Mouse (Mus musculus): Measurements from ENCODE around the gene Rnf144a. TPM values are rescaled to one million over a fixed set of nuclear protein-coding genes. Genes with fewer than 3 reads are reported as not detected.

The Rnf144a gene
- total and polyA plus RNA-seq, 3 experiments: not detected

- no peak overlapping the region for H3K27ac ChIP-seq (ENCODE audit: control insufficient read depth, low read depth, low read length)
- no peaks in the 10 kb centered on the region for H3K79me2 ChIP-seq (ENCODE audit: control insufficient read depth, insufficient read depth, low read length, poor library complexity)
- no peaks in the 10 kb centered on the region for H3K27me3 ChIP-seq (ENCODE audit: control insufficient read depth in 1 of 2, insufficient read depth in 2 of 2, low read length in 2 of 2)
- TF ChIP-seq MAZ (IDR thresholded peaks at IDR 0.05; ENCODE audit: low read depth, low read length) (no peak), JUND (IDR thresholded peaks at IDR 0.05; ENCODE audit: low read depth, low read length) (no peak)
- H3K36me3 ChIP-seq (ENCODE audit: control insufficient read depth in 1 of 2, insufficient read depth in 2 of 2, low read length in 2 of 2): no peaks in the 10 kb centered on the region
- DNase-seq (ENCODE audit: low read depth, low spot score): no peak
- H3K4me1 ChIP-seq (ENCODE audit: control insufficient read depth in 1 of 2, insufficient read depth in 2 of 2, low read length in 2 of 2): no peaks in the 10 kb centered on the region
- no peak overlapping the region for H3K9ac ChIP-seq (ENCODE audit: control insufficient read depth, low read depth, low read length, poor library complexity, severe bottlenecking)
- no peaks in the 10 kb centered on the region for H3K9me3 ChIP-seq (replicated peaks; ENCODE audit: insufficient read depth, low read length)
- no peak overlapping the region for H3K4me3 ChIP-seq (ENCODE audit: control insufficient read depth in 1 of 2, insufficient read depth in 1 of 2, low read depth in 2 of 2, low read length in 2 of 2)
These were observed 23.9 kb downstream of the Rnf144a start for GRCm38 (mm10) chr12:26391162-26391561.

GRCm38 (mm10) chr12:26387523-26387922, 27.5 kb downstream of the Rnf144a start:
- no peak for TF ChIP-seq GATA1 (IDR thresholded peaks at IDR 0.05; ENCODE audit: low read depth, low read length)
- no peak for TF ChIP-seq ZKSCAN1 (IDR thresholded peaks at IDR 0.05; ENCODE audit: low read depth, low read length)
- TF ChIP-seq MXI1 (IDR thresholded peaks at IDR 0.05; ENCODE audit: low read depth, low read length): no peak
- no peak for TF ChIP-seq CHD2 (IDR thresholded peaks at IDR 0.05; ENCODE audit: low read length)
- no peak for TF ChIP-seq ZMIZ1 (IDR thresholded peaks at IDR 0.05; ENCODE audit: low read depth, low read length)
- H3K79me2 ChIP-seq (ENCODE audit: control insufficient read depth, insufficient read depth, low read length, poor library complexity): no peaks in the 10 kb centered on the region

GRCm38 (mm10) chr12:26386947-26387346, 28.1 kb downstream of the Rnf144a start:
- Histone ChIP-seq H3K4me3 (ENCODE audit: control insufficient read depth in 1 of 2, insufficient read depth in 1 of 2, low read depth in 2 of 2, low read length in 2 of 2) (no peak overlapping the region), H3K27ac (ENCODE audit: control insufficient read depth, low read depth, low read length) (no peak overlapping the region), H3K4me1 (ENCODE audit: control insufficient read depth in 1 of 2, insufficient read depth in 2 of 2, low read length in 2 of 2) (no peaks in the 10 kb centered on the region), H3K9me3 (replicated peaks; ENCODE audit: insufficient read depth, low read length) (no peaks in the 10 kb centered on the region), H3K36me3 (ENCODE audit: control insufficient read depth in 1 of 2, insufficient read depth in 2 of 2, low read length in 2 of 2) (no peaks in the 10 kb centered on the region), H3K9ac (ENCODE audit: control insufficient read depth, low read depth, low read length, poor library complexity, severe bottlenecking) (no peak overlapping the region), H3K79me2 (ENCODE audit: control insufficient read depth, insufficient read depth, low read length, poor library complexity) (no peaks in the 10 kb centered on the region), H3K27me3 (ENCODE audit: control insufficient read depth in 1 of 2, insufficient read depth in 2 of 2, low read length in 2 of 2) (no peaks in the 10 kb centered on the region)
- no peak for DNase-seq (ENCODE audit: low read depth, low spot score)
- TF ChIP-seq POLR2AphosphoS5 (IDR thresholded peaks at IDR 0.05; ENCODE audit: borderline replicate concordance, low read depth, low read length) (no peak), MXI1 (IDR thresholded peaks at IDR 0.05; ENCODE audit: low read depth, low read length) (no peak), MAFK (IDR thresholded peaks at IDR 0.05; ENCODE audit: borderline replicate concordance, low read depth, low read length) (no peak), KAT2A (conservative IDR thresholded peaks at IDR 0.05; ENCODE audit: low read depth, low read length) (no peak), CTCF (IDR thresholded peaks at IDR 0.05 in 2 of 3, conservative IDR thresholded peaks at IDR 0.05 in 1 of 3; ENCODE audit: control insufficient read depth in 1 of 3, insufficient read depth in 1 of 3, low read depth in 2 of 3, low read length in 3 of 3, poor library complexity in 1 of 3, severe bottlenecking in 1 of 3) (no peak), ETS1 (IDR thresholded peaks at IDR 0.05; ENCODE audit: low read depth, low read length) (no peak), MAX (IDR thresholded peaks at IDR 0.05; ENCODE audit: low read length) (no peak), ZKSCAN1 (IDR thresholded peaks at IDR 0.05; ENCODE audit: low read depth, low read length) (no peak), MYB (IDR thresholded peaks at IDR 0.05; ENCODE audit: low read depth, low read length) (no peak), POLR2AphosphoS2 (IDR thresholded peaks at IDR 0.05; ENCODE audit: low read length) (no peak), JUND (IDR thresholded peaks at IDR 0.05; ENCODE audit: low read depth, low read length) (no peak), USF1 (IDR thresholded peaks at IDR 0.05; ENCODE audit: low read depth, low read length) (no peak)

More at GRCm38 (mm10) chr12:26387523-26387922, 27.5 kb downstream of the Rnf144a start:
- Histone ChIP-seq H3K9ac (ENCODE audit: control insufficient read depth, low read depth, low read length, poor library complexity, severe bottlenecking) (no peak overlapping the region), H3K36me3 (ENCODE audit: control insufficient read depth in 1 of 2, insufficient read depth in 2 of 2, low read length in 2 of 2) (no peaks in the 10 kb centered on the region), H3K27ac (ENCODE audit: control insufficient read depth, low read depth, low read length) (no peak overlapping the region), H3K4me3 (ENCODE audit: control insufficient read depth in 1 of 2, insufficient read depth in 1 of 2, low read depth in 2 of 2, low read length in 2 of 2) (no peak overlapping the region), H3K27me3 (ENCODE audit: control insufficient read depth in 1 of 2, insufficient read depth in 2 of 2, low read length in 2 of 2) (no peaks in the 10 kb centered on the region), H3K4me1 (ENCODE audit: control insufficient read depth in 1 of 2, insufficient read depth in 2 of 2, low read length in 2 of 2) (no peaks in the 10 kb centered on the region), H3K9me3 (replicated peaks; ENCODE audit: insufficient read depth, low read length) (no peaks in the 10 kb centered on the region)
- no peak for DNase-seq (ENCODE audit: low read depth, low spot score)

Data from MEL (cell line).